Comparison of ENCODE assay signal across 27 mouse cellular contexts in genomic region chr17:70414202-70414601, GRCm38 (mm10).
A peak's percentile ranks its signal among the peaks of the same experiment; 100 is the strongest.
DNase-seq lines count a peak whose midpoint lies in the region; ATAC-seq and TF ChIP-seq lines count a peak whose summit lies in the region.
"Had no signal": no experiment of that assay in that cellular context is flagged by ENCODE, and none has a peak within 500 bp of the region (broad histone marks: within the 10 kb centered on the region; RNA-seq: fewer than 3 reads in every experiment).

No protein-coding gene starts in this region.

- peak; percentile 75 for DNase-seq in heart, adult 11 months
- DNase-seq in heart, adult 8-10 months (ENCODE audit: low spot score): no peak
- DNase-seq in brain, adult 2 months (ENCODE audit: low read depth, low spot score): peak; percentile 63
- DNase-seq in midbrain, embryonic 11.5 days (ENCODE audit: low spot score, missing footprints): no peak
- DNase-seq in lung, postnatal 25 days (ENCODE audit: low spot score): no peak
- DNase-seq: adrenal gland, adult 2 months; adrenal gland, postnatal 14 days; adrenal gland, postnatal 36 days; B cell, adult 2 months; cerebellum, adult 11 months; cerebellum, adult 18-20 months; cerebellum, adult 8-10 months; cerebellum, adult 9-11 months; cerebellum, postnatal 14 days; cerebellum, postnatal 36 days; embryo, embryonic 11 days had no signal

- no peaks in the 10 kb centered on the region for H3K27me3 ChIP-seq in C2C12 (ENCODE audit: control insufficient read depth, insufficient read depth, insufficient read length)
- no peaks in the 10 kb centered on the region for H3K27me3 ChIP-seq in midbrain, embryonic 11.5 days (ENCODE audit: control insufficient read depth, insufficient read depth, low read length)
- H3K27me3 ChIP-seq: embryonic facial prominence, embryonic 13.5 days; embryonic facial prominence, embryonic 15.5 days; forebrain, embryonic 12.5 days had no signal

- H3K4me2 ChIP-seq in midbrain, embryonic 11.5 days: no peak overlapping the region
- H3K4me2 ChIP-seq: embryonic facial prominence, embryonic 13.5 days; embryonic facial prominence, embryonic 15.5 days; forebrain, embryonic 12.5 days had no signal

- no peak overlapping the region for H3K9ac ChIP-seq in midbrain, embryonic 11.5 days (ENCODE audit: low read length)
- H3K9ac ChIP-seq: embryonic facial prominence, embryonic 13.5 days; embryonic facial prominence, embryonic 15.5 days; forebrain, embryonic 12.5 days had no signal

- 93% methylated on average over 3 of the region's 3 CpGs for WGBS in midbrain, embryonic 11.5 days

- no peaks in the 10 kb centered on the region for H3K9me3 ChIP-seq in midbrain, embryonic 11.5 days (ENCODE audit: control insufficient read depth, low read length)
- H3K9me3 ChIP-seq: embryonic facial prominence, embryonic 13.5 days; embryonic facial prominence, embryonic 15.5 days; forebrain, embryonic 10.5 days; forebrain, embryonic 12.5 days had no signal

- no peaks in the 10 kb centered on the region for H3K79me2 ChIP-seq in C2C12 (ENCODE audit: control insufficient read depth, insufficient read depth)

- H3K4me3 ChIP-seq in C2C12 (ENCODE audit: insufficient read depth, poor library complexity, severe bottlenecking): no peak overlapping the region
- no peak overlapping the region for H3K4me3 ChIP-seq in midbrain, embryonic 11.5 days (ENCODE audit: low read depth, low read length)
- H3K4me3 ChIP-seq: embryonic facial prominence, embryonic 13.5 days; embryonic facial prominence, embryonic 15.5 days; erythroblast, embryonic 14.5 days; forebrain, embryonic 10.5 days; forebrain, embryonic 12.5 days had no signal

- H3K79me3 ChIP-seq in C2C12 (ENCODE audit: low read depth): no peaks in the 10 kb centered on the region

- no peak overlapping the region for H3K27ac ChIP-seq in midbrain, embryonic 11.5 days (ENCODE audit: low read depth, low read length)
- H3K27ac ChIP-seq: embryonic facial prominence, embryonic 13.5 days; embryonic facial prominence, embryonic 15.5 days; forebrain, embryonic 10.5 days; forebrain, embryonic 12.5 days had no signal

- no peaks in the 10 kb centered on the region for H3K36me3 ChIP-seq in C2C12 (ENCODE audit: control insufficient read depth, insufficient read depth)
- no peaks in the 10 kb centered on the region for H3K36me3 ChIP-seq in midbrain, embryonic 11.5 days (ENCODE audit: control insufficient read depth, insufficient read depth, low read length)
- H3K36me3 ChIP-seq: embryonic facial prominence, embryonic 13.5 days; embryonic facial prominence, embryonic 15.5 days; forebrain, embryonic 10.5 days; forebrain, embryonic 12.5 days; G1E had no signal

- no peak for ATAC-seq in midbrain, embryonic 11.5 days (ENCODE audit: low FRiP score)
- ATAC-seq: activated CD4-positive, CD25-positive, alpha-beta regulatory T cell, adult 4 months; forebrain, embryonic 14.5 days; forebrain, embryonic 16.5 days; Patski had no signal

- TF ChIP-seq CTCF in C2C12 (IDR thresholded peaks at IDR 0.05; ENCODE audit: control insufficient read depth, insufficient read depth, insufficient read length): no peak

- H3K4me1 ChIP-seq in midbrain, embryonic 11.5 days (ENCODE audit: control insufficient read depth, insufficient read depth, low read length): no peaks in the 10 kb centered on the region
- H3K4me1 ChIP-seq: embryonic facial prominence, embryonic 13.5 days; embryonic facial prominence, embryonic 15.5 days; forebrain, embryonic 10.5 days; forebrain, embryonic 12.5 days had no signal

- H3ac ChIP-seq in C2C12 (ENCODE audit: control insufficient read depth, insufficient read length, low read depth): no peak overlapping the region

TF ChIP-seq in C2C12, 6 proteins besides CTCF, POLR2A, EP300 and RAD21:
- no peak for TF ChIP-seq CEBPB (IDR thresholded peaks at IDR 0.05; ENCODE audit: low read depth)
- peak; percentile 97 for TF ChIP-seq MYOD1 (IDR thresholded peaks at IDR 0.05; ENCODE audit: control insufficient read depth, insufficient read length, low read depth)
- TF ChIP-seq FOSL1 (IDR thresholded peaks at IDR 0.05; ENCODE audit: insufficient read depth, low read length, poor library complexity, severe bottlenecking): peak; percentile 11

Comparison
In these comparisons a context has a peak if more than half of its experiments do, and no peak if none do; other contexts are left out.
1. DNase-seq: peak in heart, adult 11 months (single experiment) and brain, adult 2 months (single experiment); none in heart, adult 8-10 months (single experiment), midbrain, embryonic 11.5 days (single experiment) and lung, postnatal 25 days (single experiment).